Mouse (Mus musculus): ENCODE results near the gene Rnpep. TPM values are rescaled to one million over a fixed set of nuclear protein-coding genes. Genes with fewer than 3 reads are reported as not detected.
A peak's percentile ranks its signal among the peaks of the same experiment; 100 is the strongest.
"Not testable (repeated sequence)": the region's sequence is repeated elsewhere in the genome, so short reads cannot be mapped to it uniquely, and the experiment has no call there.

The Rnpep gene
- total RNA-seq, 2 experiments from 2014 or later: 22.0 to 23.0 TPM

DNA sequence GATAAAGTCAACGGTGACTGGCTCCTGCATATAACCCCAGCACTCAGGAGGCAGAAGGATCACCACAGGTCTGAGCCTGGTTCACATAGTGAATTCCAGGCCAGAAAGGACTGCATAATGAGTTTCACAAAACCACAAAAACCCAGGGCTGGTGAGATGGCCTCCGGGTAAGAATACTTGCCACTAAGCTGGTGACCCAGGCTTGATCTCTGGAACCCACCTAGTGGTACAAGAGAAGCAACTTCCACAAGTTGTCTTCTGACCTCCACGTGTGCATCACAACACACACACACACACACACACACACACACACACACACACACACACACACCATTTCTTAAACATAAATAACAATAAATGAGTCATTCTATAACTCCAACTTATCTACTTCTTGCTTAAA lies 21.6 kb downstream of the Rnpep start:
- no peak for DNase-seq
- intact Hi-C loops (cut with DNase I): no loop called here

DNA sequence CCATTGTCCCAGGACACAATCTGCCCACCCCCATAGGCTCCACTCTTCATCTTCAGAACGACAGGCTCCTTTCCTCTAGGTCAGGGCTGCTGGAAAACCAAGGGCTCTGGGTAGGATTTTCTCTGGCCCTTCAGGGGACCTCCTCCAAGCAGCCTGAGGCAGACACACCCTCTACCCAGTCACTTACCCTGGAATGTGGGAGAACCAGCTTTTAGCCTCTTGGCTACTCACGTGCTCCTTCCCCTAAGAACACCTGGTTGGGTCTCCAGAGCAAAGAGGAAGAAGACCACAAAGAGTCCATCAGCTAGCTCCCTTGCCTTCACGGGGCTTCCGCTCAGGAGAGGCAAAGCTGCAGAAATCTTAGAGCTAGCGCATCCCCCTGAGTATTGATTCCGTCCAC lies 23.0 kb downstream of the Rnpep start:
- intact Hi-C loops (cut with DNase I): no loop called here
- DNase-seq: no peak

DNA sequence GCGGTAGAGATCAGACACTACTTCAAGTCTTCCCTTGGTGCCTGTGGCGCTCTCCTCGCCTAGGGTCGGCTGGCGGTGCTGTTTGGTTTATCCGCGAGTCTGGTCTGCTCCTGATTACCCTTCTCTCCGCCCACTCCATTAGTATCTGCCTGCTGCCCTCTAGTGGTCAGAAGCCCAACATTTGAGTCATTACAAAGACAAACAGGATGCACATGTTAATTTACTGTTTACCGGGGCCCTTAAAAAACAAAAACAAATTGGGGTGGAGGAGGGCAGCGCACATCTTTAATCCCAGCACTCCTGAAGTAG lies 24.8 kb downstream of the Rnpep start:
- intact Hi-C loops (cut with DNase I): loop anchor here (2.0 kb wide), 2 partner anchors 24 to 110 kb away; no protein-coding TSS in a partner anchor

DNA sequence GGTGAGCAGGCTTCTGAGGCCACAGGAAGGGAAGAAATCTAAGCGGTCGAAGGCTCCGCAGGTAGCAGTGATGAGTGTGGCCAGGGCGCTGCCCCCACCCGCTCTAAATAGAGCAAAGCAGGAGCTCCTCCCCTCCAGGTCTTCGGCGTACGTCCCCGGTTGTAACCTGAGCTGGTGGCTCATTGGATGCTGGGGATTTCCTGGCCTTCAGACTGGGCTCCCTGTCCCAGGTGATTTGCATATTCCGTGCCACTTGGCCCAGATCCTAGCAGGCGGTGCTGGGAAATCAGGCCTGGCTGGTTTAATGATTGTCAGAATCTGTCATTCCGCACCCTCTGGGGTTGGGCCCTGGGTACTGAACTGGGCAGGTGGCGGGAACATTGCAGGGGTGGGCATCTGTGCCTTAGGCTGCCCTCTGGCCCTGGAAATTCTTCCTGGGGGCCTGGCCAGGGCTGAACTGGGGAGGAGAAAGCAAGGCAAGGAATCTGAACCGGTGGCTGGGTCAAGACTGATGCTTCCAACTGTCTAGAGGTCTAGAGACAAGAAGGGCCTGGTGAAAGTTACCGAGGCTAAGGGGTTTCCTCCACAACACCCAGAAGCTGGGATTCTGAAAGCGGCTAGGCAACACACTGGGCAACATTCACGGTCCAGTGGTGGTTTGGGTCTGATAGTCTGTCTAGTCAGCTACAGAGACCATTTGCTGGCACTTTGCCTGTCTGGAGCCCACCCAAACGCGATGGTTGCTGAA lies 25.3 kb downstream of the Rnpep start, which contains the start of gene Elf3:
Gene Elf3, minus strand, starts transcription at position 189 of the 748 bp plus-strand sequence.
- intact Hi-C loops (cut with DNase I): loop anchor here (1.0 to 2.0 kb wide), 3 partner anchors 24 to 110 kb away; no protein-coding TSS in a partner anchor
- DNase-seq: peak in 1 of 2 experiments; percentile 33

More for the DNA sequence above, 24.8 kb downstream of the Rnpep start:
- peak; percentile 77 to 87 for DNase-seq

DNA sequence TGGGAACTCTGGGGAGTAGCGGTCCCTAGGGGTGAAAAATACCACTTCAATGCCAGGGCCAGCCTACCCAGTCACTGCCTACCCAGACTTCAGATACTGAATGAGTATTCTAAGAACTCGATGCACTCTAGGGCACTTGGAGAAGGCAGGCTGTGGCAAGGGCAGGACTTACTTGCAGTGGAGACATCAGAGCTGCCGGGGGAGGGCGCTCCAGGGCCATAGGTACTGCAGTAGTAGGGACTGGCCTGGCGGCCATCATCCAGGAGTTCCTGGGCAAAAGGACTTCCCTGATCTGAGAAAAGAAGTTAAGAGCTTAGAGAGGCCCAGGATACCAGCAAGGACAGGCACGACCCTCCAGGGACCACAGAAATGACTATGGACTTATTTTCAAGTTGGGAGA lies 27.6 kb downstream of the Rnpep start:
- intact Hi-C loops (cut with DNase I): no loop called here
- peak; percentile 18 to 19 for DNase-seq

DNA sequence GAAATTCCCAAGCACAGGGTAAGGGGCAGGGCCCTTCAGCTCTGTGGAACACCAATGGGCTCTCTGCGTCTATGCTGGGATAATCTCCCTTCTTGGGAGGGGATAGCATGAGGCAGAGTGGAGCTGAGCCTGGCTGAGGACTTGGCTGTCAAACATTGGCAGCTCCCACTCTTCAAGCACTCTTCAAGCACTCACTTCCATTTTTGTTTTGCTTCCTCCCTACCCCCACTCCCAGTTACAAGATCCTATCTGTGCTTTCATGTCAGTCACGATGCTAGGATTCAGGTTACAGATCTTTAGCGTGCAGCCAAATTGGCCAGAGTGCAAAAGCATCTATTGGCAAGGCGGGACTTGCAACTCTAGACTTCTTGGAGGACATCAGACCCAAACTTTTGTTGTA lies 31.0 kb downstream of the Rnpep start:
- no peak for DNase-seq
- intact Hi-C loops (cut with DNase I): no loop called here

DNA sequence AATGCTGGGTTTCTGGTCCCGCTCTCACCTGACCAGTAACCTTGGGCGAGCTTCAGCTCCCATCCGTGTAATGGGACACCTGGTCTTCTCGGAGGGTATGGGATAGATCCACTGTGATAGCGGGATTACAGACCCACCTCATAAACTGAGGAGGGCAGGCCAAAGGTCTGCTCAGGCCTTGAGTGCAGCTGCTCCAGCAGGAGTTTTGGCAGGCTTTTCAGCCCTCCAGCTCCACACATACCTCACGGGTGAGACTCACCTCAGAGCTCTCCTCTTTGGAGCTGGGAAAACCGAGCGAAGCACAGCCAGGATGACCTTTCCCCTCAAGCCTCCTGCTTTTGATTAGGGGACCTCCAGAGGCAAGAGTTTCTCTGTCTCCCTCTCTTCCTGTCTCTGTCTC lies 32.5 kb downstream of the Rnpep start:
- intact Hi-C loops (cut with DNase I): no loop called here
- DNase-seq: no peak

DNA sequence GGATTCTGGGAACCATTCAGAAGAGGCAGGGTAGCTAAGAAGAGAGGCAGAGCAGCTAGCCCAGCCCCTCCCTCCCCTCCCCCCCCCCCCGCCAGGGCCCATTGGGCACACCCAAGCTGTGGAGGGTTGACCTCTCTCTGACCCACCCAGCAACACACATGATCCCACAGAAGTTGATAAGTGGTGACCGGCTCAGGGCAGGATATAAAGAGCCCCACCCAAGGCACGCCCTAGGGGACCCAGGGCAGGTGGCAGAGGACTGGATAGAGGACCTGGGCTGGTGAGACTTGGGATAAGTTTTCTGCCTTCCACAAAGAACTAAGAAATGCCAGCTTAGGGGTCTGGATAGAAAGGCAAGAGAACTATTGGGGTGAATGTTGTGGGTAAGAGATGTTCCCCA lies 33.2 kb downstream of the Rnpep start:
- intact Hi-C loops (cut with DNase I): no loop called here
- DNase-seq: no peak

DNA sequence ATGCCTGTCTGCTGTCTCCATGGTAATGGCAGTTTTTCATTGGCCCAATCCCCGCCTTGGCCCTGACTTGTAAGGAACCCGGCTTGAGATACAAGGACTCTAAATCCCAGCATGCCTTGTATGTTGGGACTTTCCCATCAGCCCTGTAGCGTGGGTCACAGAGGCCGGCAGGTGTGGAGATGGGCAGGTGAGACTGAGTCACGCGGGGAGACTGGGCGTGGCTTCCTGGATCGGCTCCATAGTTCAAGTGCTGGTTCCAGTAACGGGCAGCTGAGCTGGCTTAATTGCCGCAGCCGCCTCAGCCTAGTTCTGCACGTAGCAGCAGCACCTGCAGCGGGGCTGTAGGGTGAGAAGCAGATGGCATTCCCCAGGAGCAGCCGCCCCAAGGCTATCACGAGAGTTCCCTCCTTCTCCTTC lies 35.4 kb downstream of the Rnpep start:
- intact Hi-C loops (cut with DNase I): no loop called here
- no peak for DNase-seq

DNA sequence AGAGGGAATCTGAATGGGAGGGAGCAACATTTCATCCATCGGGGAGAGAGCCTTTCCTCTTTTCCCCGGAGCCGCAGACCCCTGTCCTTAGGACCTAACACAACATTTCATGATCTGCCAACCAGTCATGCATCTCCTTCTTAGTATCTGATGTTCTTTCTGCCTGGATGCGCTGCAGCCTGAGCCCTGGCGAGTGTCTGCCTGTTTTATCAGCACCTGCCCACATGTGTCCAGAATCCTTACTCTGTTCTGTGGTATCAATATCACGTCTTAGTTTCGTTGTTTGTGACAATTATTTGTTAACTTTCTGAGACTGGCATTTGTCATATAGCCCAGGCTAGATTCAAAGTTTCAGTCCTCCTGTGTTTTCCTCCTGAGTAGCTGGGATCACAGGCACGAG lies 39.9 kb downstream of the Rnpep start:
- DNase-seq: no peak
- intact Hi-C loops (cut with DNase I): no loop called here

DNA sequence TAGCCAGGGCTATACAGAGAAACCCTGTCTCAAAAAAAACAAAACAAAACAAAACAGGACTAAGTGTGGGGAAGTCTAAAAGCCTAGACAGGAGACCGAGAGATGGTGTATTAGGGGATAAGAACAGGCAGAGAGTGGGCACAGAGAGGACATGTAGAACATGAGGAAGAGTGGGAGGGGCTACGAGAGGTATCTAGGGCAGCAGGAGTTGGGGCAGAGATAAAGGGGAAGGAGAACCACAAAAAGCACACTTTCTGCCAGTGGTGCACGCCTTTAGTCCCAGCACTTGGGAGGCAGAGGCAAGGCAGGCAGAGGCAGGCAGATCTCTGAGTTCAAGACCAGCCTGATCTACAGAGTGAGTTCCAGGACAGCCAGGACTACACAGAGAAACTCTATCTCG lies 43.7 kb downstream of the Rnpep start:
- intact Hi-C loops (cut with DNase I); DNase-seq: not testable (repeated sequence)

DNA sequence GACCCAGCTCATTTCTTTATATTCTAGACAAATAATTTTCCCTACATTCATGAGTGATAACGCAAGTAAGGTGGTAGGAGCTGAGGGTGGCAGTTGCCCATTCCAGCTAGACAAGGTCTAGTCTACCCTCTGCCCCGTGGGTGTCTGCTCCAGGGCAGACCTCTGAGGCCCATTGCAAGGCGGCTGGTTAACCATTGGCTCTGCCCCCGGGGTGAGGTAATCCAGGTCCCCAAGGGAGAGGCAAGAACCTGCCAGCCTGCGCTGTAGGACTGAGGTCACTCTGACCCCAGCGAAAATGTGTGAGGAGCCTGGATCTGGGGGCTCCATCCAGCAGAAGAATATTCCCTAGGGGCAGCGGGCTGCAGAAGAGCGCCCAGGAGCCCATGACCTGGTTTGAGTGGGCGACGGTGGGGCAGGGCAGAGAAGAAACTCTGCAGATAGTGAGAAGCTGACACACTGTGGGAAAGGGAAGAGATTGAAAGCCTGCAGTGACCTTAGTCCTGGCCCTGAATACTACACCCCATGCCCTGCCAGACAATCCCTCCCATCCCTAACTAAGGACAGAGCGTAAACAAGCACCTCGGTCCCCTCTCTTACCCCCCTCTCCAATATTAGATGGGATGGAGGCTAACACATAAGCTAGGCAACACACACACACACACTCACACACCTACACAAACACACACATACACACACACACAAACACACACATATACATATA lies 46.6 kb downstream of the Rnpep start:
- intact Hi-C loops (cut with DNase I): no loop called here
- DNase-seq: no peak

DNA sequence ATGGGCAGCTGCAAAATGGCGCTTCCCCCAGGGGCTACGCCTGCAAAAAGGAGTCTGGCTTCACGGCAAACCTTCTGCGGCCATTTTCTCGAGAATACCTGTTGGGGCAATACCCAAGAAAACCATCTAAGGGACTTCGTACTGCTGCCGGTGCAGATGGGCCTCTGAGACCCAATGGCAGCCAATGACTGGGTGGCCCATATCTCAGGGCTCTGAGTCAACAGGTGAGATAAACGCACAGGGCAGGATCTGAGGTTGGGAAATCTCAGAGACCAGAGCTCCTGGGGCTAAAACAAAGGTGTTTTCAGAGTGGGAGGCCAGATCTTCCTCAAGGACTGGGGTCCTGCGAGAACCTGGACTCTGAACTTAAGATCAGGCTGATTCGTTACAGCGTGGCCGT lies 49.1 kb downstream of the Rnpep start:
- intact Hi-C loops (cut with DNase I): no loop called here
- no peak for DNase-seq

DNA sequence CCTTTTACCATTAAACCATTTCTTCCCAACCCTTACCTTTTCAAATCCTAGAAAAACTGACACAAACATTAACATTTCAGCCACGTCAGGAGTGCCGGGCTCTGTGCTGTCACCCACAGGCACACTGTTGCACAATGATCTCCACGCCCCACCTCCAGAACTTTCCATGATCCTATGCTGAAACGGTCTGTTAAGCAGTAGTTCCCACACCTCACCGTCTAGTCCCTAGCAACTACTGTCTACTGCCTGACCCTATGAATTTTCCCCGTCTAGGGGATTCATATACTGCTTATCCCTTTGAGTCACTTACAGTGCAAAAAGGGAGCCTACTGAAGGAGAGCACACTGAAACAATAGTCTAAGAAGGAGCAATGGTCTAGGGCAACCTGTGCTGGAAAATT lies 49.9 kb downstream of the Rnpep start:
- intact Hi-C loops (cut with DNase I): no loop called here
- DNase-seq: no peak

DNA sequence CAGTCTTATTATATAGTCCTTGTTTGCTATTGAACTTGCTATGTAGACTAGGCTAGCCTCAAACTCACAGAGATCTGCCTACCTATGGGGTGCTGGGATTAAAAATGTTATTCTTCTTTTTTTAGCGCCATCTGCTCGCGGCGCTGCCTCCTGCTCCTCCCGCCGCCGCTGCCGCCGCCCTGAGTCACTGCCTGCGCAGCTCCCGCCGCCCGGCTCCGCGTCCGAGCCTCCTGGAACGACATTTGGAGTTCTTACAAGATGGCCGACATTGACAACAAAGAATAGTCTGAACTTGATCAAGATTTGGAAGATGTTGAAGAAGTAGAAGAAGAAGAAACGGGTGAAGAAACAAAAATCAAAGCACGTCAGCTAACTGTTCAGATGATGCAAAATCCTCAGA lies 52.0 kb downstream of the Rnpep start:
- DNase-seq; intact Hi-C loops (cut with DNase I): not testable (repeated sequence)

DNA sequence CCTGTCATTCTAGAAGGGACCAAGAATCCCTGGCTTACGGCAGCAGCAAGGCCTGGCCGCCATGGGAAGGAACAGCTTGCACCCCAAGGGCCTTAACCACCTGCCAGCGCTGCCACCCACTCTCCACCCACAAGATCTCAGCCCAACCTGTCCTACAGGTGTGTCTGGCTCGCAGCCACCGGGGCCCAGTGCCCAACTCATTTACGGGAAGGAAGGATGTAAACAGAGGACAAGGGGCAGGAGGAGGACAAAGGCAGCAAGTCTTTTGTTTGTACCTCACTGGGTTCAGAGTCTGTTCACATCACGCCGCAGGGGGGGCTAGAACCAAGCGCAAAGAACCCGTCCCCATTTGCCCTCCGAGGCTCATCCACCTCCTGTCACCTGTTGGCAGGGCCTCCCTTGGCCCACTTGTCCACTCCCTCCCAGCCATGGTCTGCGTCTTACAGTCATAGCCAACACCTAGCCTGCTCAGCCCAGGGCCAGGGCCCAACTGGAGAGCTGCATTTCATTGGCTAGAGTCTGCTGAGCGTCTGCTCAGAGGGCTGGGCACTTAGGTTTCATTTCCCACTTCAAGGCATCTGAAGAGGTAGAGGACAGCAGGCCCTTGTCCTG lies 56.4 kb downstream of the Rnpep start:
- DNase-seq: no peak
- intact Hi-C loops (cut with DNase I): no loop called here

DNA sequence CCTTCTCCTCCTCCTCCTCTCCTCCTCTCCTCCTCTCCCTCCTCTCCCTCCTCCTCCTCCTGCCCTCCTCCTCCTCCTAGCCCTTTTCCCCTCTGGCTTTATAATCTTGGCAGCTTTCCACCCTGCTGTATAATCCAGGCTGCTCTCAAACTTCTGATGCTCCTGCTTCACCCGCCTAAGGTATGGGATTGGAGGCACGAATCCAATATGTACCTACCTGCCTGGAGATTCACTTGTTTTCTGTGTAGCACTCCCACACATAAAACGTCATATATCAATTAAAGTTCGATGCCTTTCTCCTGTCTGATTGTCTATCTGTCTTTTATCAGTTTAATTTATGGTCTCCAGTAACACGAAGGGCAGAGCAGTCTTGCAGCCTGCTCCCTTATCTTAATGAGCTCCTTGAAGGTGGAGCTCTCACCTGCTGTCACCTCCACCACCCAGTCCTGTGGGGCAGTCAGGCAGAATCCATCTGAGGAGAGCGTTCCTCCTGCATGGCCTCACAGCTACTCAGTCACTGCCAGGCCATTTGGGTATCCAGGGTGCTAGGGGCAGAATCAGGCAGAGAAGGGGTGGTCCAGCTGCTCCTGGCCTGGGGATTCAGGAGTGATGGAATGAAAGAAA lies 58.8 kb downstream of the Rnpep start:
- DNase-seq: no peak
- intact Hi-C loops (cut with DNase I): no loop called here

DNA sequence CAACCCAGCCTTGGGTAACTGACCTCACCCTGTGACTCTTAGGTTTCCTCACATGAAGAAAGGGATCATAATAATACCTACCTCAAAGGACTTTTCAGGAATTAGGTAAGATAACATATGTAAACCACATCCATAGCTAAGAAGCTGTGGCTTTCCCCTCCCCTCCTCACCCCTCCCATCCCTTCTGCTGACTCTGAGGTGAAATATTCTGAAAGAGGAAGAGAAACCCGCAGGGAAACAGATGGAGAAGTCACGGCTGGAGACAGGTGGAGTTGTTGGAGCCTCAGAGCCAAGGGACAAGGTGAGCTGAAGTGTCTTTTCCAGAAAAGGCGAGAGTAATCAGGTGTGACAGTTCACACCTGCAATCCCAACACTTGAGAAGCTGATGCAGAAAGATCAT lies 59.7 kb downstream of the Rnpep start:
- intact Hi-C loops (cut with DNase I): no loop called here
- DNase-seq: no peak

DNA sequence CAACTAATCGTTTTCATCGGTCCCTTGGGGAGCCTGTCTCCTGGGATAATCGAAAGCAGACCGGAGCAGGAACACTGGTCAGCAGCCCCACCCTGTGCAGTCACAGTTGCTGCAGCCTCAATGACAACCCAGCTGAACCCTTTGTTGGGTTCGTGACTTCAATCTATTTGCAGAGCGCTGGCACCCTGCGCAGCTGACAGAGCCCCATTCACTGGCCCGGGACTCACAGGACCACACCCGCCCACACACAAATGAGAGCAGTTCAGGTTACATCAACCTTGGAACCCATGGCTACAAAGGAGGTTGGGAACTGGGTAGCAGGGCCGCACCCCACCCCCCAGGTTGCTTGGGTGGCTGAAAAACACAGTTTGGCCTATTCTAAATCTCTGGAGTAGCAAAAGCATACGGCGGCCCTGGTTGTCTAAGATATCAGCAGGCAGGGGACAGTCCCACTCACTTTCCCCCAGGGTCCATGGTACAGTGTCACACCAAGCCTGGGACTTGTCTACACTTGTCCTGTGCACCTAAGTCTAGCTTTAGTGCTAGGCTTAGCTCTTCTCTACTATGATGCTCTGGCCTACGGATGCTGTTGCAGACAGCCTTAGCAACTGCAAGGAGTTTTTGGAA lies 66.2 kb downstream of the Rnpep start:
- intact Hi-C loops (cut with DNase I): no loop called here
- no peak for DNase-seq

DNA sequence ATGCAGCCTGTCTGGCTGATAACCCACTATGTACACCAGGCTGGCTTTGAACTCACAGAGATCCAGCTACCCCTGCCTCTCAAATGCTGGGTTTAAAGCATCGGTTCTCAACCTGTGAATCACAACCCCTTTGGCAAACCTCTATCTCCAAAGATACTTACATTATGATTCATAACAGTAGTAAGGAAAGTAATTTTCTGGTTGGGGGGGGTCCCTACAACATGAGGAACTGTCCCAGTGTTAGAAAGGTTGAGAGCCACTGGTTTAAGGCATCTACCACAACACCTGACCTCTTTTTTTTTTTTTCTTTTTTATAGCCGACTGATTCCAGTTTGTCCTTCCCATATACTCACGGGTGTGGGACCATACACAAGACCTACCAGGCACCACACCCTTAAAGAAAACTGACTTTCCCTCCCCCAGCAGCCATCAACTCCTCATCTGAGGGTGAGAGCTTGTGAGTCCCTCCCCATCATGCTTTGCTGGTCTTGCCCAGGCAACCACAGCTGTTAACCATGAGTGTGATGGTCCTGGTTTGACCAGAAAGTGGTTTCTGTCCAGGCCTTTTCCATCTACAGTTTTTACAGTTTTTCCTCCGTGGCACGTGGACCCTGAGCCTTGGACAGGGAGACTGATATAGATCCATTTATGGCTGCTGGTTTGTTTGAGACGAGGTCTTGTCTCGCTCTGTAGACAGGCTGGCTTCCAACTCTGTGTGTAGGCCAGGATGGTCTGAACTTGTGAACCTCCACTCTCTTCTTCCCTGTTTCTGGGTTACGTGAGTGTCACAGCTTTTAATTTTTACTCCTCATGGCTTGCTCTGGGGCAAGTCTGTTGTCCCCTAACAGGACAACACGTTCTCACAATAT lies 69.9 kb downstream of the Rnpep start:
- intact Hi-C loops (cut with DNase I): no loop called here
- no peak for DNase-seq

Data from heart, postnatal 14 days (tissue).